Mouse (Mus musculus) midbrain, embryonic 12.5 days (tissue): ENCODE data around the gene Klhl42. TPM values are rescaled to one million over a fixed set of nuclear protein-coding genes. Genes with fewer than 3 reads are reported as not detected.

Source experiments
- ATAC-seq: fragments of 200-750 bp; cut with Nextera tagmentation; 2 replicates; pipeline ENCODE4 v1.8.0; 2017; ENCODE audit warnings: low read depth, moderate TSS enrichment, moderate library complexity; ENCODE audit not compliant: low FRiP score
- H3K27ac ChIP-seq: fragments of 300-500 bp; sonication (generic); replicated peaks from 2 replicates; pipeline ENCODE4 v1.5.1; 2016; ENCODE audit warnings: mild to moderate bottlenecking
- H3K27me3 ChIP-seq: fragments of 300-500 bp; sonication (generic); 2 replicates; pipeline ENCODE4 v1.6.1; 2016; ENCODE audit warnings: mild to moderate bottlenecking
- H3K36me3 ChIP-seq: fragments of 300-500 bp; sonication (generic); 2 replicates; pipeline ENCODE4 v1.6.1; 2016
- H3K4me1 ChIP-seq: fragments of 300-500 bp; sonication (generic); 2 replicates; pipeline ENCODE4 v1.6.1; 2016
- H3K4me2 ChIP-seq: fragments of 300-500 bp; sonication (generic); replicated peaks from 2 replicates; pipeline ENCODE4 v1.6.1; 2016; ENCODE audit warnings: mild to moderate bottlenecking, moderate library complexity
- H3K4me3 ChIP-seq: fragments of 300-500 bp; sonication (generic); 2 replicates; pipeline ENCODE4 v1.5.1; 2016; ENCODE audit warnings: mild to moderate bottlenecking
- H3K9ac ChIP-seq: fragments of 300-500 bp; sonication (generic); replicated peaks from 2 replicates; pipeline ENCODE4 v1.6.1; 2016; ENCODE audit warnings: mild to moderate bottlenecking, moderate library complexity
- H3K9me3 ChIP-seq: fragments of 300-500 bp; sonication (generic); 2 replicates; pipeline ENCODE4 v1.6.1; 2016; ENCODE audit warnings: mild to moderate bottlenecking
- WGBS: fragments of 180-500 bp; shearing (Covaris S2); methylation state at CpG from one replicate; pipeline ENCODE4 v1.1.7; 2016; 5-methylcytosine and 5-hydroxymethylcytosine counted together
- polyA plus RNA-seq: library from polyadenylated mRNA; unstranded; fragments of >200 nt; fragmentation: Nextera tagmentation; extraction: Ambion mirVana; gene quantifications from 2 replicates; pipeline ENCODE4 v1.2.1, GENCODE M21; 2016

The Klhl42 gene
- polyA plus RNA-seq, 1 experiment from 2014 or later = 8.2 TPM

DNA sequence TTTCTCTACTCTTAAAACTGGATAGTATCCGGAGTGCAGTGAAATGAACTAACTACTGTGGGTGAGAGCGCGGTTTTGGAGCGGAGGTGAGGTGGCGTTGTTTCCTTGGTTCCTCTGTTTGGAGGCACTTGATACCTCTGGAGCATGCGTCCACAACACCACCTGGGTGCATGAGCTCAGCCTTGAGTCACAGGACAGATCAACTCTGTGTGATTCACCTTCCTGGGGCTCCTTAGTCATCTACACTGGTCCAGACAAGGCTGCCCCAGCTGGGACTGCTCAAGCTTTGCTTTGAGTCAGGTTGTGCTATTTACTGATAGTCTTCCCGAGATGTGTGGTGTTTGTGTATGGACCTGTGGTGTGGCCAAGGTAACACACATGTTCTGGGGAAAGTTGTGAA, 26.6 kb downstream of the Klhl42 start:
- Histone ChIP-seq H3K27me3 (no peaks in the 10 kb centered on the region), H3K4me3 (no peak overlapping the region), H3K36me3 (no peaks in the 10 kb centered on the region), H3K4me2 (no peak overlapping the region), H3K4me1 (no peaks in the 10 kb centered on the region), H3K27ac (no peak overlapping the region), H3K9me3 (no peaks in the 10 kb centered on the region), H3K9ac (no peak overlapping the region)
- 95% methylated on average over 7 of the region's 7 CpGs for WGBS
- ATAC-seq = no peak

DNA sequence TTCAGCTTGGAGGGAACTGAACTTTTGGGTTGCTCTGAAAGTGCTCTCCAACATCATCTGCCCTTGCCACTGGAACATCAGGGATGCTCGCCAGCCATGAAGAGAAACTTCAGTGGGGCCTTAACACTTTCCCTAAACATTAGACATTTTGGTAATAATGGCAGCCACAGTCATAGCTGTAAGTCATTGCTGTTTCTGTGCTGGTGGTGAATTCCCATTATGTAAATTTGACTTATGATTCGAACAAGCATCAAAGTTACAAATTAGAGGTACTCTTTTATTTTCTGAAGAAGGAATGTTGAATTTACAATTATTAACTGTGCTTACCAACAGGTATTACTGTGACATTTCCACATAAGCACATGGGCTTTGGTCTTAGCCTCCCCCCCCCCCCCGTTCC, 27.0 kb downstream of the Klhl42 start:
- no peak overlapping the region for H3K9ac ChIP-seq
- H3K4me2 ChIP-seq = no peak overlapping the region
- H3K9me3 ChIP-seq = no peaks in the 10 kb centered on the region
- H3K27me3 ChIP-seq = no peaks in the 10 kb centered on the region
- 90% methylated on average over 3 of the region's 3 CpGs for WGBS
- ATAC-seq = no peak
- no peaks in the 10 kb centered on the region for H3K36me3 ChIP-seq
- no peaks in the 10 kb centered on the region for H3K4me1 ChIP-seq
- H3K27ac ChIP-seq = no peak overlapping the region
- no peak overlapping the region for H3K4me3 ChIP-seq

DNA sequence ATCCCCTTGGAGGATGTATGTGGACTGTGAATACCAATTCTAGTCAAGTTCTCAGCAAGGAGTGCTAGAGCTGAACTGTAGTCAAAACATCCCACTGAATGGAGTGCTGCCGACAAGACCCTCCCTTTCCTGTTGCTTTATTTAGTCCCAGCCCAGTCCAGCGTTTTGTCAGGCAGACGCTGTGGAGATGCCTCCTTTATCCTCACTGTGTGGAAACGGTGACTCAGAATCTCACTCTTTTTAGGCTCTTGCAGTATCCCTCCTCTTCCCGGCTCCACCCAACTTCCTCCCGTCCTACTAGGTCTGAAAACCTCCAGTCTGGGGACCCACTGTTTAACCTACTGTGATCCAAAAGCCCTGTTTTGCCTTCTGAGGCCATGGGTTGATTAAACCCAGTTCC, 30.1 kb downstream of the Klhl42 start:
- no peak overlapping the region for H3K9ac ChIP-seq
- no peak overlapping the region for H3K4me2 ChIP-seq
- H3K36me3 ChIP-seq = no peaks in the 10 kb centered on the region
- WGBS = 66% methylated on average over 6 of the region's 6 CpGs
- H3K27me3 ChIP-seq = no peaks in the 10 kb centered on the region
- no peaks in the 10 kb centered on the region for H3K4me1 ChIP-seq
- no peak overlapping the region for H3K27ac ChIP-seq
- H3K9me3 ChIP-seq = no peaks in the 10 kb centered on the region
- no peak for ATAC-seq
- no peak overlapping the region for H3K4me3 ChIP-seq

DNA sequence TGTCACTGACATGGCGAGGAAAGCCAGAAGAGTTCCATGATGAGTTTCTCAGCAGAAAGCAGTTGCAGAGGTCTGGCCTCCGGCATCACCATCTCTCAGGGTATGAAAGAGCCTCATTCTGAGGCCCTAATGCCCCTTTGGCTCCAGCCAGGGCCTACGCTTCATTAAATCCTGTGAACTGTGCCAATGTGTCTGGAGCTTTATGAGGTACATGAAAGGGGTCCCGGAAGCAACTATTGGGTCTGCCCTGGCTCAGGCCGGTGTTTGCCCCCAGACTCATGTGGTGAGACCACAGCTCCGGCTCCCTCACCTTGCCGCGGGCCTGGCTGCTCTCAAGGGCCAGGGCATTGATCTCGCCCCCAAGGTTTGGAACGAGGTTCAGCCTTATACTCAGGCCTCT, 36.1 kb downstream of the Klhl42 start:
- no peak for ATAC-seq
- H3K9me3 ChIP-seq = no peaks in the 10 kb centered on the region
- H3K27ac ChIP-seq = no peak overlapping the region
- H3K27me3 ChIP-seq = no peaks in the 10 kb centered on the region
- 92% methylated on average over 10 of the region's 10 CpGs for WGBS
- no peak overlapping the region for H3K4me3 ChIP-seq
- no peak overlapping the region for H3K4me2 ChIP-seq
- no peaks in the 10 kb centered on the region for H3K4me1 ChIP-seq
- no peak overlapping the region for H3K9ac ChIP-seq
- H3K36me3 ChIP-seq = no peaks in the 10 kb centered on the region

DNA sequence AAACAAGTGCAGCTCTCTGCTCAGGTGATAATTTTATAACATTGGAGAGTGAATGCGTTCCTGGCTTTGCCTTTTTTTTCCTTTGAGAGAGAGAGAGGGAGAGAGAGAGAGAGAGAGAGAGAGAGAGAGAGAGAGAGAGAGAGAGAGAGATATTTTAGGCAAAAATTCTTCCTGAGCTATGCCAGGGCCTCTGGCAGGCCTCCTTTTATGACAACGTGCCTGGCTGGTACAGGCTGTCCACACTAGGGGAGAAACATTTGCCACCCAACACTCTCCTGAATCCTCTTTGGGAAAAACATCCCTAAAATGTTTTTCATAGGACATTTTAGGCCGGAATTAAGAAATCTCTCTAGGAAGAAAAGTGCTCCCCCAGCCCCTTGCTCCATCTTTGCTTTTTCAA, 47.1 kb downstream of the Klhl42 start:
- no peak overlapping the region for H3K4me2 ChIP-seq
- no peaks in the 10 kb centered on the region for H3K27me3 ChIP-seq
- H3K4me1 ChIP-seq = no peaks in the 10 kb centered on the region
- H3K27ac ChIP-seq = no peak overlapping the region
- no peak overlapping the region for H3K9ac ChIP-seq
- no peaks in the 10 kb centered on the region for H3K36me3 ChIP-seq
- ATAC-seq = no peak
- no peak overlapping the region for H3K4me3 ChIP-seq
- WGBS = 80% methylated on average over 3 of the region's 3 CpGs
- no peaks in the 10 kb centered on the region for H3K9me3 ChIP-seq

DNA sequence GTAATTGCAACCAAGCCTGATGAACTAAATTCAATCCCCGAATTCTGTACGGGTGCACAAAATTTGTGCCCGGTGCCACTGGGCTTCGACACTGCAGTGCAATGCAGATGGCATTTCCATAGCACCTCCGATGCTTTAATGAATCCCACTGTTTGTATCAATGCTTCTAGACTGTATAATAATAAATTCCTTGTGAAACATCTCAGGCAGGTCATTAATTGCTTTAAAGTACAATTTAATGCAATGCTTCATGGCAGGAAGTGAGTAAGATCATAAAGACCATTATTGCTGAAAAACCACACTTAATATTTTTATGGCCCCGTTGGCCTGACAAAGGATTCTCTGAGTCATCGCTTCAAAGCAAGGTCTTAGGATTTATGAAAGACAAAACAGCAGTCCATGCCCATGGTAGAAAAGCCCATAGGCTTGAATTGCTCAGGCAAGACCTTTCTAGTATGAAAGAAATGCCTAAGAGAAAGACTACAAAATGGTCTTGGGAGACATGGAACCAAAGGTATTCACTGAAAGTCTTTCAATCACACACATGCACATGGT, 49.5 kb downstream of the Klhl42 start:
- Histone ChIP-seq H3K9me3 (no peaks in the 10 kb centered on the region), H3K4me3 (no peak overlapping the region), H3K4me1 (peaks cover 8% of the 10 kb centered on the region; the same call in 1 of the 2 replicates), H3K4me2 (no peak overlapping the region), H3K9ac (no peak overlapping the region), H3K36me3 (no peaks in the 10 kb centered on the region), H3K27ac (no peak overlapping the region), H3K27me3 (no peaks in the 10 kb centered on the region)
- 91% methylated on average over 7 of the region's 7 CpGs for whole genome bisulfite sequencing
- no peak for ATAC-seq

DNA sequence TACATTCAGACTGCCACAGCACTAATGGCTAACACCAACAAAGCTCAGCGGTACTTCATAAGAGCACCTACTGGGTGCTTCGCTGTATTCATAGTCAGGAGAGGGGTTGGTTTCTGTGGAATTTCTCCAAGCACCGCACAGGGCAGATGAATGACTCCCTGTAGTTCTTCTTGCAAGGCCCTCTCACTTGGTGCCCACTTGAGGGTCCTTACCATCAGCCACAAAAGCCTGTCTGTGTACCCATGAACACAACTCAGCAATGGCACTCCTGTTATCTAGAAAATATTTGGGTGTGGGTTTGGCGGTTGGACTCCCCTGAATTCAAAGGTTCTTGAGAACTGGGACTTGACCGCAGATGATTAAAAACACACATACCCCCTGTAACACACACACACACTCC, 53.5 kb downstream of the Klhl42 start:
- H3K27ac ChIP-seq = no peak overlapping the region
- H3K4me2 ChIP-seq = no peak overlapping the region
- H3K9ac ChIP-seq = no peak overlapping the region
- H3K36me3 ChIP-seq = no peaks in the 10 kb centered on the region
- WGBS = 92% methylated on average over 5 of the region's 5 CpGs
- peaks cover 8% of the 10 kb centered on the region; the same call in 1 of the 2 replicates for H3K4me1 ChIP-seq
- ATAC-seq = no peak
- H3K9me3 ChIP-seq = no peaks in the 10 kb centered on the region
- H3K4me3 ChIP-seq = no peak overlapping the region
- no peaks in the 10 kb centered on the region for H3K27me3 ChIP-seq

DNA sequence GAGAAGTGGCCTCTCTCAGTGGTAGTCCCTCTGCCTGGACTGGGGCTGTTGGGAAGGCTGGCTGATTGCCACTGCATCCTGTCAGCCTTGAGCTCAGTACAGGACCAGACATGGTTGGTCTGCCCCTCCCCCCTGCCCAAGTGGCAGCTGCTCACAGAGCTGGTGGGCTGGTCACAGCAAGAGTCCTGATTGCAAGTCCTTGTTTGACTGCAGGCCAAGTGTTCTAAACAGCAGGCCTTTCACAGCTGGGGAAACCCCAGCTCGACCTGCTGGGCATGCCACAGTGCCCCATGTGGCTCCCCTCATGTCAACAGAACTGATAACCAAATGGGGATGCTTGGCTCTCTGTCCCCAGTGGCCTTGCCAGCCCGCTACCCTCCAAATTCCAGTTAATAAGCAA, 54.1 kb downstream of the Klhl42 start:
- peak; percentile 85 for ATAC-seq
- Histone ChIP-seq H3K4me2 (no peak overlapping the region), H3K9me3 (no peaks in the 10 kb centered on the region), H3K27me3 (no peaks in the 10 kb centered on the region), H3K4me3 (no peak overlapping the region), H3K36me3 (no peaks in the 10 kb centered on the region), H3K9ac (no peak overlapping the region), H3K27ac (0 out of 2 replicates have a peak overlapping the region, but pooled peaks have one; percentile 46), H3K4me1 (peaks cover 8% of the 10 kb centered on the region; the same call in 1 of the 2 replicates)
- 23% methylated on average over 2 of the region's 2 CpGs for WGBS

DNA sequence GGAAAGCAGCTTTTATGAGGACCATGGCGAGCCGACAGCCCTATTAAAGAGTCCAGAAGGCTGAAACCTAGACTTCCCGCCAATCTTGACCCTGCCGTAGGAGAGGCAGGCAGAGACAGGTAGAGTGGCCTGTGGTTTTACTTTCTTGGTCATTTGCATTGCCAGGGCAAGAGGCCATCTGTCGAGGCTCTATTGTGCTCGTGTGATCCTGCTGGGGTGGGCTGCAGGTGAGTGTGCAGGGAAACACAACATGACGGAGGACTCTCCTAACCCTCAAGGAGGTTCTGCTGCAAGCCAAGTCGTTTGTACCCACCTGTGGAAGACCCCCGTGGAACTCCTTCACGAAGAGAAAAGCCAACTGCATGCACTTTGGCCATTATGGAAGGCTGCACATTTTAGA, 54.6 kb downstream of the Klhl42 start:
- H3K4me2 ChIP-seq = no peak overlapping the region
- no peak overlapping the region for H3K9ac ChIP-seq
- no peak overlapping the region for H3K4me3 ChIP-seq
- H3K9me3 ChIP-seq = no peaks in the 10 kb centered on the region
- H3K27ac ChIP-seq = 0 out of 2 replicates have a peak overlapping the region, but pooled peaks have one; percentile 46
- H3K36me3 ChIP-seq = no peaks in the 10 kb centered on the region
- H3K27me3 ChIP-seq = no peaks in the 10 kb centered on the region; the same call in 1 of the 2 replicates
- WGBS = 70% methylated on average over 10 of the region's 10 CpGs
- no peak for ATAC-seq
- H3K4me1 ChIP-seq = peaks cover 8% of the 10 kb centered on the region; the same call in 1 of the 2 replicates

DNA sequence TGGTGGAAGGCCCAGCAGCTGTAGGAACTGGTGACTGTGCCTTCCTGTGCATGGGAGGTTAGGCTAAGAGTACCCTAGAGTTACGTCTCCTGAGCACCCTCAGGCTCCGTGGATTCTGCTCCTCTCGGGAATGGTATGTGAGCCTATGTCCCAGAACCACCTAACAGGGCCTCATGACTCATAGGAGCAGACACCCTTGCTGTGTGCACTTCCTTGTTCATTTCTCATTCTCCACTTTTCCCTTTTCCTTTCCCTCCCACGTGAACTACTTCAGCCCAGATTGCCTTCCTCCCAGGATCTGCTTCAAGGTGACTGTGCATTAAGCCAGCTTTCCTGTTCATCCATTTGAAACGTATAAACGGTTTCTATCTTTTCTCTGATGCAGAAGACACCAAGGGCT, 59.9 kb downstream of the Klhl42 start:
- no peak overlapping the region for H3K4me2 ChIP-seq
- no peak overlapping the region for H3K27ac ChIP-seq
- no peaks in the 10 kb centered on the region for H3K36me3 ChIP-seq
- WGBS = 86% methylated on average over 6 of the region's 6 CpGs
- no peak for ATAC-seq
- H3K4me1 ChIP-seq = no peaks in the 10 kb centered on the region
- H3K9ac ChIP-seq = no peak overlapping the region
- no peaks in the 10 kb centered on the region; the same call in 1 of the 2 replicates for H3K27me3 ChIP-seq
- H3K4me3 ChIP-seq = no peak overlapping the region
- H3K9me3 ChIP-seq = no peaks in the 10 kb centered on the region

DNA sequence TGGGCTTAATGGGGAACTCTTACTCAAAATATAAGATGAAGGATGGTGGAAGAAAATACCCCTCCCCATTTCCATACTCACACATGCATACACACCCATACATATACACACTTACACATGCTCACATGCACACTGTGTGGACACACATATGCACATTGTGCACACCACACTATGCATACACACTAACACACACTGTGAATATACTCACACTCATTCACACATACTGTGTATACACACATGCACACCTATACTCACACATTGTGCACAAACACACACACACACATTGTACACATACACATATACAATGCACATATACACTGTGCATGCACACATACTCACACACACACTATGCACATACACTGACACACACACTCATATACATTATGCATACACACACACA, 60.7 kb downstream of the Klhl42 start:
- Histone ChIP-seq H3K9me3 (no peaks in the 10 kb centered on the region), H3K36me3 (no peaks in the 10 kb centered on the region), H3K4me3 (no peak overlapping the region), H3K27ac (no peak overlapping the region), H3K4me1 (no peaks in the 10 kb centered on the region), H3K27me3 (no peaks in the 10 kb centered on the region; the same call in 1 of the 2 replicates), H3K4me2 (no peak overlapping the region), H3K9ac (no peak overlapping the region)
- ATAC-seq = no peak

DNA sequence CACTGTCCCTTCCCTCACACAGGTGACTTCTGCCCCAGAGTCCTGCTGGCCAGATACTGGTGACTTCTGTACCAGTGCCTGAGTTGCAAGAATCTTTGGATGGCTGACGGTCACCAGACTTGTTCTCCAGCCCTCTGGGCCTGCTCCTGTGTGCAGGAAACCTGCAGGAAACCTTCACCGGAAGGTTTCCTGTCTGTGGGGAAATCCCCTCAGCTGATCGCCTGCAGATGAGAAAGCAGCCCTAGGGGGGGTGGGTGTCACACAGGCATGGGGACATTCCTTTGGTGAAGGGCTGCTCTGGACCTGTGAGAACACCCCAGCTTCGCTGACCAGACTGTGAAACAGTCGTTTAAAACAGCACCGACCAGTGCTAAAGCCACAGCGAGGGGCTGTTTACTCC, 63.9 kb downstream of the Klhl42 start:
- H3K4me3 ChIP-seq = no peak overlapping the region
- no peak for ATAC-seq
- H3K36me3 ChIP-seq = no peaks in the 10 kb centered on the region
- H3K9me3 ChIP-seq = no peaks in the 10 kb centered on the region
- H3K4me2 ChIP-seq = no peak overlapping the region
- no peaks in the 10 kb centered on the region for H3K4me1 ChIP-seq
- 75% methylated on average over 7 of the region's 7 CpGs for WGBS
- no peak overlapping the region for H3K27ac ChIP-seq
- no peak overlapping the region for H3K9ac ChIP-seq
- H3K27me3 ChIP-seq = no peaks in the 10 kb centered on the region; the same call in 1 of the 2 replicates
